Mouse (Mus musculus): ENCODE measurements around the gene Nbas. TPM values are rescaled to one million over a fixed set of nuclear protein-coding genes. Genes with fewer than 3 reads are reported as not detected.

The Nbas gene
- 6.0 and 6.7 TPM in 2 replicates for polyA plus RNA-seq (2012; rRNA removed)

GRCm38 (mm10) chr12:13268826-13269449 is at the start of gene Nbas:
Nbas (plus strand) TSS chr12:13269133.

DNA sequence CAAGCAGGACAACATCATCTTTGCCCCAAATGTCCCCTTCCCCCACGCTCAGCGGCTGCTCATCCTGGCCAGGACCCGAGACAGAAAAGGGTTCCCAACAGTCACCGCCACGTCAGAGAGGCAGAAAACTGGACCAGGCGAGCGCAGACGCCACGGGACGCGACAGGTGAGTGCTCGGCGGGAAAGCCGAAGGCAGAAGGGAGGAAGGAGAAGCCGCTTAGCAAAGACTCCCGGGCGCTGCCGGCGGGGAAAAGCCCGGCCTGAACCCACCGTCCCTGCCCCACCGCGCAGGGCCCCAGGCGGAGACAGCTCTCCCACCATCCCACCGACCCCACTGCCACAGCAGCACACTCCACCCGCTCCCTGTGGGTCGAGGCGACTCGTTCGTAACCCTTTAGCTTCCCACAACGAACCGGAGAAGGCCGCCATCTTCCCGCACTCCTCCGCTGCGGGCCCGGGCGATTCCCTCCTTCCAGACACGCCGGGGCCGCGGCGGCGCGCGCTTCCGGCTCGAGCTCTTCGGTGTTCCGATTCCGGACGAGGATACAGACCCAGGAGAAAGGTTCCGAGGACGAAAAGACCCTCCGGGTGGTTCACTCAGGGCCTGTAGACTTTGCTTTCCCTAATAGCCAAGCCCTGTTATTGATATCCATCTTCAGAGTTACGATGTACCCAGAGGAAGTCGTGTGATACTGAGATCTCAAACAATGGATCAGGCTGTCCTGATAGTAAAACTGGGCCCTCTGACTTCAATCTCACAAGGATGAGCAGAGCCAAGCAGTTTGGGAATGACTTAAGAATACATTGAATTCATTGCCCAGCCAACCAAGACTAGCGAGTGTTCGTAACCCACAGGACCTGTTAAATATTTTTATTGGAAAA is 20.0 kb upstream of the Nbas start, which contains the start of gene Ddx1:
Gene Ddx1, minus strand, starts transcription at position 523 of the 882 bp plus-strand sequence.

Other genes with a start within 250 kb of the Nbas start
- 0.42 and 0.67 TPM in 2 replicates for gene Ddx1, start 19.9 kb upstream of the Nbas start, polyA plus RNA-seq (2012; rRNA removed)